Mouse (Mus musculus) neural tube, embryonic 13.5 days (tissue): Measurements from ENCODE around the gene Galk2. TPM values are rescaled to one million over a fixed set of nuclear protein-coding genes. Genes with fewer than 3 reads are reported as not detected.

ENCODE experiments used
- ATAC-seq: fragments of 200-750 bp; cut with Nextera tagmentation; 2 replicates; pipeline ENCODE4 v1.8.0; 2017; ENCODE audit warnings: low read depth, mild to moderate bottlenecking, moderate TSS enrichment, moderate library complexity
- H3K27ac ChIP-seq: fragments of 300-500 bp; sonication (generic); replicated peaks from 2 replicates; pipeline ENCODE4 v1.5.1; 2015; ENCODE audit warnings: moderate library complexity, mild to moderate bottlenecking, inconsistent platforms
- H3K27me3 ChIP-seq: fragments of 300-500 bp; sonication (generic); 2 replicates; pipeline ENCODE4 v1.6.1; 2015; ENCODE audit warnings: mild to moderate bottlenecking, inconsistent platforms
- H3K36me3 ChIP-seq: fragments of 300-500 bp; sonication (generic); 2 replicates; pipeline ENCODE4 v1.6.1; 2015; ENCODE audit warnings: mild to moderate bottlenecking, inconsistent platforms
- H3K4me1 ChIP-seq: fragments of 300-500 bp; sonication (generic); replicated peaks from 2 replicates; pipeline ENCODE4 v1.6.1; 2015; ENCODE audit warnings: inconsistent platforms
- H3K4me2 ChIP-seq: fragments of 300-500 bp; sonication (generic); 2 replicates; pipeline ENCODE4 v1.6.1; 2015; ENCODE audit warnings: inconsistent platforms, mild to moderate bottlenecking, moderate library complexity
- H3K4me3 ChIP-seq: fragments of 300-500 bp; sonication (generic); 2 replicates; pipeline ENCODE4 v1.5.1; 2015; ENCODE audit warnings: mild to moderate bottlenecking, inconsistent platforms
- H3K9ac ChIP-seq: fragments of 300-500 bp; sonication (generic); 2 replicates; pipeline ENCODE4 v1.6.1; 2015; ENCODE audit warnings: moderate library complexity, mild to moderate bottlenecking, inconsistent platforms
- H3K9me3 ChIP-seq: fragments of 300-500 bp; sonication (generic); 2 replicates; pipeline ENCODE4 v1.6.1; 2016; ENCODE audit warnings: inconsistent platforms
- WGBS: fragments of 180-500 bp; shearing (Covaris S2); methylation state at CpG from one replicate; pipeline ENCODE4 v1.1.7; 2015; 5-methylcytosine and 5-hydroxymethylcytosine counted together
- polyA plus RNA-seq: library from polyadenylated mRNA; unstranded; fragments of >200 nt; fragmentation: Nextera tagmentation; extraction: Ambion mirVana; gene quantifications from 2 replicates; pipeline ENCODE4 v1.2.1, GENCODE M21; 2015

Gene Galk2
- polyA plus RNA-seq, 1 experiment from 2014 or later, result 26.6 TPM

DNA sequence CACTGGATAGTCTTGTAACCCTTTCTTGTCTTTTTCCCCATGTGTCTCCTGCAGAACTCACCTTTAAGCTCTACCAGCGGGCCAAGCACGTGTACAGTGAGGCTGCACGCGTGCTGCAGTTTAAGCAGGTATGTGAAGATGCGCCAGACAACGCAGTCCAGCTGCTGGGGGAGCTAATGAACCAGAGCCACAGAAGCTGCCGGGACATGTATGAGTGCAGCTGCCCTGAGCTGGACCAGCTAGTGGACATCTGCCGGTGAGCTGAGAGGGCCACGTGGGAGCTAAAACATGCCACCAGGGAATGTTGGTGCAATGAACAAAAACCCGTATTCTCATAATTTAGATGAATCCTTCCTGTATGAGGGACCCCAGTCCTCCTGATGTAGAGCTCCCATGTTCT lies 116.3 kb downstream of the Galk2 start:
- WGBS, result 90% methylated on average over 10 of the region's 10 CpGs
- Histone ChIP-seq H3K4me3 (no peak overlapping the region), H3K9me3 (no peaks in the 10 kb centered on the region), H3K27me3 (no peaks in the 10 kb centered on the region), H3K4me2 (no peak overlapping the region), H3K4me1 (no peaks in the 10 kb centered on the region), H3K27ac (no peak overlapping the region), H3K36me3 (no peaks in the 10 kb centered on the region), H3K9ac (no peak overlapping the region)
- ATAC-seq, result no peak

- H3K9ac ChIP-seq, result no peak overlapping the region
- no peaks in the 10 kb centered on the region for H3K36me3 ChIP-seq
- H3K27ac ChIP-seq, result no peak overlapping the region
- 68% methylated on average over 5 of the region's 5 CpGs for WGBS
- no peaks in the 10 kb centered on the region for H3K27me3 ChIP-seq
- ATAC-seq, result no peak
- H3K4me1 ChIP-seq, result no peaks in the 10 kb centered on the region
- no peaks in the 10 kb centered on the region for H3K9me3 ChIP-seq
- H3K4me2 ChIP-seq, result no peak overlapping the region
- H3K4me3 ChIP-seq, result no peak overlapping the region
Observed at GRCm38 (mm10) chr2:125975808-125976345, 117.0 kb downstream of the Galk2 start.

- 81% methylated on average over 5 of the region's 5 CpGs for WGBS
- Histone ChIP-seq H3K4me3 (no peak overlapping the region), H3K4me2 (no peak overlapping the region), H3K9me3 (no peaks in the 10 kb centered on the region), H3K9ac (no peak overlapping the region), H3K27ac (no peak overlapping the region), H3K4me1 (no peaks in the 10 kb centered on the region), H3K36me3 (no peaks in the 10 kb centered on the region), H3K27me3 (no peaks in the 10 kb centered on the region)
- no peak for ATAC-seq
Observed at GRCm38 (mm10) chr2:126002291-126002690, 143.4 kb downstream of the Galk2 start.

DNA sequence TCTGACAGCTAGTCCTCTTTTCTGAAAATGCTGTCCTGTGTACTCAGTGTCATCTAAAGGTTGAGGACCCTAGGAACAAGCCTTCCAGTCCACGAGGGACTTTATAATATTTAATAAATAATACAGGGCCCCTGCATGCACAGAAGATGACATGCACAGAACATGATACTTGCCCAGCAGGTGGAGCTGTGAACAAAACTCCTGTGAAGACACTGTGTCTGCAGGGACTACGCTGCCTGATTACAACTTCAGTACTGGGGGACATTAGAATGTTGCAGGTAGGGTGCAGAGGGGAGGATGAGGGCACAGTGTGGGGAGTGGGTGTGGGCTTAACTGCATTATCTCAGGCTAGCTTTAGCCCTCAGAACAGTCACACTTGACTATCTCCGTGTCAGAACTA lies 147.2 kb downstream of the Galk2 start:
- Histone ChIP-seq H3K36me3 (no peaks in the 10 kb centered on the region), H3K4me2 (no peak overlapping the region), H3K27me3 (no peaks in the 10 kb centered on the region), H3K27ac (no peak overlapping the region), H3K9ac (no peak overlapping the region), H3K9me3 (no peaks in the 10 kb centered on the region), H3K4me1 (no peaks in the 10 kb centered on the region), H3K4me3 (no peak overlapping the region)
- peak; percentile 43; the same call in 1 of the 2 replicates for ATAC-seq
- 45% methylated on average over 3 of the region's 3 CpGs for WGBS

DNA sequence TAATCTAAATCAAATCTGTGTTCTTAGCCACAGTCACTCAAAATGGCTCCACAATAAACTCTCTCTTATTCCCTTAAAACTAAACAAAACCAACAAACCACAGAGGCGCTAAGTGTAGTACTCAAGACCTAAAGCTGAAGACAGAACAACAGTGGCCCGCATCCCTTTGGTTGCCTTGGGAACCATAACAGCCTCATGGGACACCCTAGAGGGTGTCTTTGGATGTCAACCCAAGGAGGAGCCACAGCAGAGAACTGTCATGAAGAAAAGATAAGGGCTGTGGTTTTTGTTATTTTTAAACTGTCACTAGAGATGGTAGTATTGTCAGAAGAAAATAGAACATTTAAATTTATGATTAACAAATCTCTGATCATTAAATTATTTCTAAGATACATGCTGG lies 147.8 kb downstream of the Galk2 start:
- no peak overlapping the region for H3K4me2 ChIP-seq
- H3K9ac ChIP-seq, result no peak overlapping the region
- H3K9me3 ChIP-seq, result no peaks in the 10 kb centered on the region
- ATAC-seq, result no peak
- no peaks in the 10 kb centered on the region for H3K27me3 ChIP-seq
- no peak overlapping the region for H3K4me3 ChIP-seq
- no peak overlapping the region for H3K27ac ChIP-seq
- no peaks in the 10 kb centered on the region for H3K36me3 ChIP-seq
- WGBS, result 60% methylated on average over 2 of the region's 2 CpGs
- H3K4me1 ChIP-seq, result no peaks in the 10 kb centered on the region

- WGBS, result 52% methylated on average over 12 of the region's 12 CpGs
- Histone ChIP-seq H3K9me3 (no peaks in the 10 kb centered on the region), H3K4me3 (no peak overlapping the region), H3K27ac (no peak overlapping the region), H3K27me3 (no peaks in the 10 kb centered on the region), H3K36me3 (no peaks in the 10 kb centered on the region), H3K4me1 (peaks cover 9% of the 10 kb centered on the region; the same call in 1 of the 2 replicates), H3K9ac (no peak overlapping the region), H3K4me2 (no peak overlapping the region)
- no peak for ATAC-seq
Observed at GRCm38 (mm10) chr2:126014989-126015710, 156.2 kb downstream of the Galk2 start.

GRCm38 (mm10) chr2:126015763-126016473 lies 157.0 kb downstream of the Galk2 start:
- no peaks in the 10 kb centered on the region for H3K9me3 ChIP-seq
- ATAC-seq, result no peak
- 25% methylated on average over 3 of the region's 3 CpGs for WGBS
- no peak overlapping the region for H3K4me2 ChIP-seq
- no peaks in the 10 kb centered on the region for H3K27me3 ChIP-seq
- H3K27ac ChIP-seq, result no peak overlapping the region
- no peak overlapping the region for H3K4me3 ChIP-seq
- no peaks in the 10 kb centered on the region for H3K36me3 ChIP-seq
- H3K4me1 ChIP-seq, result peaks cover 9% of the 10 kb centered on the region; the same call in 1 of the 2 replicates
- H3K9ac ChIP-seq, result no peak overlapping the region

DNA sequence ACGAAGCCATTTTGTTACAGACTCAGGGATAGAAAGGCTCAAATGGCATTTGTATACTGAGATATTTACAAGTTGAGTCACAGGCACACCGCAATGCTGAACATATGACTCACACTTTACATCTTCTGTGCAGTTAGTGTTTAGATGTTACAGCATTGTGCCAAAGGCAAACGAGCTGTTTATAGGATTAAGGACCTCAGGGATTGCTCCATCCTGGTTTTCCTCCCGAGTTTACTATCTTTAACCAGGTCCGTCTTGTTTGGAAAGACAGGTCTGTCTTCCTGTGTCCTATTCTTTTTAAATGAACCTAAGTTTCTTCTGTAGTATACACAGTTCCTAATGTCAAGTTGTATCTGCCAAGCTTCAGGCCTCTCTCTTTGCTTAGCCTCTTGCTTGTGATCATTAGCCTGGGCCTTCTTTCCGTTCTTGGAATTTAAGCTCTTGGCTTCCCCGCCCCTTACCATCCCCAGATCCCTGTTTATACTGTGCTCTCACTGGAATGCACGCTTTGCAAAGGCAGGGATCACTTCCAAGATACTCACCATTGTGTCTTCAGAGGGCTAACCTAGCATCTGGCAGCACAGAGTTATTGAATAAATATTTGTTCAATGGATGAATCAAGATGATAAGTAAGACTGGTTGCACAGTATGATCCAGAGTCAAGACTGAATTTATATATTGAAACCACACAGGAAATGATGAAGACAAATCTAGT lies 172.4 kb downstream of the Galk2 start:
- no peaks in the 10 kb centered on the region for H3K36me3 ChIP-seq
- WGBS, result 79% methylated on average over 8 of the region's 8 CpGs
- no peak for ATAC-seq

GRCm38 (mm10) chr2:126033114-126033972 lies 174.4 kb downstream of the Galk2 start:
- Histone ChIP-seq H3K36me3 (no peaks in the 10 kb centered on the region), H3K4me3 (no peak overlapping the region), H3K9me3 (no peaks in the 10 kb centered on the region), H3K9ac (no peak overlapping the region), H3K27ac (no peak overlapping the region), H3K27me3 (no peaks in the 10 kb centered on the region), H3K4me1 (peaks cover 7% of the 10 kb centered on the region), H3K4me2 (no peak overlapping the region)
- 81% methylated on average over 8 of the region's 8 CpGs for WGBS
- peak; percentile 65 for ATAC-seq

More for the DNA sequence above, 172.4 kb downstream of the Galk2 start:
- Histone ChIP-seq H3K4me2 (no peak overlapping the region), H3K4me1 (peaks cover 7% of the 10 kb centered on the region), H3K27me3 (no peaks in the 10 kb centered on the region), H3K9ac (no peak overlapping the region), H3K9me3 (no peaks in the 10 kb centered on the region), H3K4me3 (no peak overlapping the region), H3K27ac (no peak overlapping the region)
